Mouse (Mus musculus) heart, adult 2 months (tissue): Measurements from ENCODE around the gene Zp1.

Experiments used
- CTCF ChIP-seq: fragments of 200-600 bp; IDR thresholded peaks from 2 replicates; pipeline ENCODE4 v1.8.1; 2022; ENCODE audit warnings: antibody characterized with exemption, mild to moderate bottlenecking, moderate library complexity
- EP300 ChIP-seq: fragments of 200-500 bp; IDR thresholded peaks from 2 replicates; pipeline ENCODE4 v1.6.1; 2011; ENCODE audit warnings: low read depth, low read length, control low read depth; ENCODE audit not compliant: insufficient read depth
- POLR2A ChIP-seq: fragments of 200-500 bp; IDR thresholded peaks from 2 replicates; pipeline ENCODE4 v1.6.1; 2011; ENCODE audit warnings: mild to moderate bottlenecking, low read depth, low read length, control low read depth; ENCODE audit not compliant: insufficient read depth

DNA sequence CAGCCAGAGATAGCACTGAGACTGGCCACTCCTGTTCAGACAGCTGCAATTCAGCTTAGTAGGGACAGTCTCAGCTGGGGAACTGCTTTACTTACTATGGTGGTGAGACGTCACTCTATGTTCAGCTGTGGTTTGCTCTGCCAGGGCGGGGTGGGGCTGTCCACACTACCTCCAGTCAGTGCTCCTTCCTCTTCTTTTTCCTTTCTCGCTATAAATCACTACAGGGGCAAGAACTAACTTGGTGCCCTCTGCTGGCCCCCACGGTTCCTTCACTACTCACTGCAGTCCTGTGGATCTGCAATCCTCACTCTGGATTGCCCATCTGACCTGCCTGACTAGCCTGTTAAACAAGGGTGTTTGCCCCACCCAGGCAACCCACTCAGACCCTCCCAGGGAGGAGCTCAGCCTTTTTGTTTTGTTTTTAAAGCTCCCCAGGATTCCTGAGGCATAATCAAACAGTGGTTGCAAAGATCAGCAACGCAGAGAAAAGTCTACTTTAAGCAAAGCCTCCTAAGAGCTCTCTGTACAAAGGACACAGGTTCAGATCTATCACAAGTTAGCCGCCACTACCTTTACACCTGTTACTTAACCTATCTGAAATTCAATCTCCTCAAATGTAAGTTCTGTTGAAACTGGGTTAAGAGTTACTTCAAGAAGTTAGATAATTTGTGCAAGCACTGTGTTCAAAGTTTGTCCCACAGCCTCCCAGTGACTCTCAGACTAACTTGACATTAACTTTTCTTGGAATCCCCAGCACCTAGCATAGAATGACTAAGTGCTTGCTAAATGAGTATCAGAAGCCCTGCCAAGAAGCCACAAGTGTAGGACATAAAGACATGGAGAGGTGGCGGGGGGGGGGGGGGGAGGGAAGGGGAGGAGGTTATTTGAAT is 40.1 kb downstream of the Zp1 start:
- TF ChIP-seq POLR2A (no peak), CTCF (peak; percentile 72), EP300 (0 out of 2 replicates have a peak, but pooled peaks have one; percentile 35)
